Mouse (Mus musculus) E14TG2a.4 (cell line): ENCODE results near the gene Gm20388.

Experiments used
- CTCF ChIP-seq: conservative IDR thresholded peaks from 2 replicates; pipeline ENCODE4 v1.5.1; 2014; ENCODE audit warnings: low read length
- NANOG ChIP-seq: IDR thresholded peaks from 2 replicates; pipeline ENCODE4 v1.6.1; 2014; ENCODE audit warnings: borderline replicate concordance, low read length, mixed read lengths
- POU5F1 ChIP-seq: IDR thresholded peaks from 2 replicates; pipeline ENCODE4 v1.6.1; 2014; ENCODE audit warnings: low read length, borderline replicate concordance

DNA sequence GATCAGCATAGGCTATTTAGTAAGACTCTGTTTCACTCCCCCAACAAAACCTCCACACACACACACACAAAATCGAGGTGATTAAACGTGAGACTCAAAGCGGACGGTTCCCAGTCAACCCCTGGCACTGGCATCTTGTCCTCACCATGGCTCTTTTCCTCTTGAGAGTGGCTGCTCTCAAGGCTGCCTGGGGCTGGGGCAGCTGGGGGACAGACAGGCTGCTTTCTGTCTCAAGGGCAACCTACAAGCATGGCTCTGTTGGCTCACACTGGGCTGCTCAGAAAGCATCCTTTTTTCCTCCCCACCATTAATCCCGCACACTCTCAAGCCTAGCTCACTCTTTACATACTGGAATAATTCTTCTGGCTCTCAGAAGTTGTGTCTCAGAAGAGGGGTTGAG, 108.7 kb downstream of the Gm20388 start:
- no peak for TF ChIP-seq CTCF
- no peak for TF ChIP-seq POU5F1
- TF ChIP-seq NANOG: no peak
